Mouse (Mus musculus): ENCODE data around the gene Pold1. TPM values are rescaled to one million over a fixed set of nuclear protein-coding genes. Genes with fewer than 3 reads are reported as not detected.
A peak's percentile ranks its signal among the peaks of the same experiment; 100 is the strongest.

Pold1 gene
- polyA plus RNA-seq, 1 experiment from 2014 or later, result 69.8 TPM

GRCm38 (mm10) chr7:44507491-44507890 lies 41.2 kb downstream of the Pold1 start:
- ATAC-seq (ENCODE audit: insufficient read depth, low FRiP score, low read depth), result no peak
- H3K4me1 ChIP-seq, result no peaks in the 10 kb centered on the region
- H3K9ac ChIP-seq, result no peak overlapping the region
- H3K36me3 ChIP-seq, result no peaks in the 10 kb centered on the region
- no peak overlapping the region for H3K4me2 ChIP-seq
- no peak overlapping the region for H3K4me3 ChIP-seq (replicated peaks)
- no peak overlapping the region for H3K27ac ChIP-seq
- H3K27me3 ChIP-seq (replicated peaks), result no peaks in the 10 kb centered on the region; the same call in 1 of the 2 replicates
- no peaks in the 10 kb centered on the region for H3K9me3 ChIP-seq

GRCm38 (mm10) chr7:44501563-44502115 lies 47.0 kb downstream of the Pold1 start:
- WGBS, result 33% methylated on average over 5 of the region's 5 CpGs
- Histone ChIP-seq H3K36me3 (no peaks in the 10 kb centered on the region), H3K9me3 (no peaks in the 10 kb centered on the region), H3K4me2 (no peak overlapping the region), H3K4me1 (no peaks in the 10 kb centered on the region; the same call in 1 of the 2 replicates), H3K27ac (no peak overlapping the region), H3K9ac (no peak overlapping the region), H3K27me3 (replicated peaks) (no peaks in the 10 kb centered on the region), H3K4me3 (replicated peaks) (no peak overlapping the region)
- no peak for ATAC-seq (ENCODE audit: insufficient read depth, low FRiP score, low read depth)

- Histone ChIP-seq H3K4me1 (peaks cover 8% of the 10 kb centered on the region), H3K9me3 (no peaks in the 10 kb centered on the region), H3K4me3 (replicated peaks) (no peak overlapping the region), H3K27ac (no peak overlapping the region), H3K36me3 (no peaks in the 10 kb centered on the region), H3K9ac (no peak overlapping the region), H3K27me3 (replicated peaks) (no peaks in the 10 kb centered on the region), H3K4me2 (no peak overlapping the region)
- ATAC-seq (ENCODE audit: insufficient read depth, low FRiP score, low read depth), result no peak
- WGBS, result 52% methylated on average over 20 of the region's 20 CpGs
Measured at GRCm38 (mm10) chr7:44500046-44500445, 48.6 kb downstream of the Pold1 start.

- H3K36me3 ChIP-seq, result no peaks in the 10 kb centered on the region
- H3K4me2 ChIP-seq, result no peak overlapping the region
- H3K9me3 ChIP-seq, result no peaks in the 10 kb centered on the region
- no peak for ATAC-seq (ENCODE audit: insufficient read depth, low FRiP score, low read depth)
- H3K27ac ChIP-seq, result no peak overlapping the region
- peaks cover 13% of the 10 kb centered on the region for H3K4me1 ChIP-seq
- H3K4me3 ChIP-seq (replicated peaks), result no peak overlapping the region
- 72% methylated on average over 1 of the region's 1 CpGs for WGBS
- H3K9ac ChIP-seq, result no peak overlapping the region
- no peaks in the 10 kb centered on the region for H3K27me3 ChIP-seq (replicated peaks)
Measured at GRCm38 (mm10) chr7:44498922-44499321, 49.7 kb downstream of the Pold1 start.

GRCm38 (mm10) chr7:44497361-44498055 lies 51.1 kb downstream of the Pold1 start:
- Histone ChIP-seq H3K27ac (0 out of 2 replicates have a peak overlapping the region, but pooled peaks have one; percentile 77), H3K9ac (no peak overlapping the region), H3K27me3 (replicated peaks) (no peaks in the 10 kb centered on the region), H3K9me3 (no peaks in the 10 kb centered on the region), H3K4me2 (peak overlapping the region; percentile 95), H3K4me3 (replicated peaks) (peak overlapping the region; percentile 77), H3K36me3 (peaks cover under 1% of the 10 kb centered on the region; the same call in 1 of the 2 replicates), H3K4me1 (peaks cover 13% of the 10 kb centered on the region)
- ATAC-seq (ENCODE audit: insufficient read depth, low FRiP score, low read depth), result no peak
- WGBS, result 66% methylated on average over 10 of the region's 10 CpGs

- H3K36me3 ChIP-seq, result peaks cover 7% of the 10 kb centered on the region; the same call in 1 of the 2 replicates
- H3K27me3 ChIP-seq (replicated peaks), result no peaks in the 10 kb centered on the region
- peaks cover 13% of the 10 kb centered on the region for H3K4me1 ChIP-seq
- H3K9ac ChIP-seq, result peak overlapping the region; percentile 45
- ATAC-seq (ENCODE audit: insufficient read depth, low FRiP score, low read depth), result no peak
- H3K27ac ChIP-seq, result peak overlapping the region; percentile 77
- 1% methylated on average over 26 of the region's 26 CpGs for WGBS
- H3K9me3 ChIP-seq, result no peaks in the 10 kb centered on the region
- H3K4me3 ChIP-seq (replicated peaks), result peak overlapping the region; percentile 77
- H3K4me2 ChIP-seq, result peak overlapping the region; percentile 95
Measured at GRCm38 (mm10) chr7:44496771-44497109, 51.9 kb downstream of the Pold1 start.

GRCm38 (mm10) chr7:44495992-44496770 lies 52.5 kb downstream of the Pold1 start, which contains the start of the genes Emc10 and Fam71e1:
Gene Emc10 (minus strand): TSS chr7:44496529.
Gene Fam71e1 (plus strand): TSS chr7:44496581.
- peak within 1 kb of the TSS; percentile 95 for H3K4me2 ChIP-seq
- peaks cover 13% of the 10 kb centered on the region for H3K4me1 ChIP-seq
- H3K27ac ChIP-seq, result peak within 1 kb of the TSS; percentile 96
- peak; percentile 97 for ATAC-seq (ENCODE audit: insufficient read depth, low FRiP score, low read depth)
- H3K9me3 ChIP-seq, result no peaks in the 10 kb centered on the region
- under 1% methylated on average over 53 of the region's 58 CpGs for WGBS
- no peaks in the 10 kb centered on the region for H3K27me3 ChIP-seq (replicated peaks)
- H3K36me3 ChIP-seq, result peaks cover 13% of the 10 kb centered on the region; the same call in 1 of the 2 replicates
- H3K9ac ChIP-seq, result peak within 1 kb of the TSS; percentile 83
- peak within 1 kb of the TSS; percentile 77 for H3K4me3 ChIP-seq (replicated peaks)

GRCm38 (mm10) chr7:44495086-44495485 lies 53.6 kb downstream of the Pold1 start:
- WGBS, result 78% methylated on average over 7 of the region's 7 CpGs
- peak overlapping the region; percentile 72 for H3K4me2 ChIP-seq
- H3K4me1 ChIP-seq, result peaks cover 13% of the 10 kb centered on the region
- no peak overlapping the region for H3K9ac ChIP-seq
- no peak overlapping the region for H3K27ac ChIP-seq
- no peaks in the 10 kb centered on the region for H3K27me3 ChIP-seq (replicated peaks)
- ATAC-seq (ENCODE audit: insufficient read depth, low FRiP score, low read depth), result no peak
- no peaks in the 10 kb centered on the region for H3K9me3 ChIP-seq
- peaks cover 23% of the 10 kb centered on the region for H3K36me3 ChIP-seq
- peak overlapping the region; percentile 77; the same call in 1 of the 2 replicates for H3K4me3 ChIP-seq (replicated peaks)

GRCm38 (mm10) chr7:44494681-44495080 lies 54.0 kb downstream of the Pold1 start:
- H3K27me3 ChIP-seq (replicated peaks), result no peaks in the 10 kb centered on the region
- H3K9ac ChIP-seq, result no peak overlapping the region
- 91% methylated on average over 12 of the region's 12 CpGs for WGBS
- no peak overlapping the region for H3K27ac ChIP-seq
- H3K4me1 ChIP-seq, result peaks cover 13% of the 10 kb centered on the region
- H3K9me3 ChIP-seq, result no peaks in the 10 kb centered on the region
- ATAC-seq (ENCODE audit: insufficient read depth, low FRiP score, low read depth), result no peak
- H3K4me3 ChIP-seq (replicated peaks), result no peak overlapping the region
- H3K36me3 ChIP-seq, result peaks cover 26% of the 10 kb centered on the region
- H3K4me2 ChIP-seq, result no peak overlapping the region

- Histone ChIP-seq H3K27me3 (replicated peaks) (no peaks in the 10 kb centered on the region), H3K4me2 (no peak overlapping the region), H3K9me3 (no peaks in the 10 kb centered on the region), H3K36me3 (peaks cover 32% of the 10 kb centered on the region), H3K27ac (no peak overlapping the region), H3K9ac (no peak overlapping the region), H3K4me1 (peaks cover 13% of the 10 kb centered on the region), H3K4me3 (replicated peaks) (no peak overlapping the region)
- ATAC-seq (ENCODE audit: insufficient read depth, low FRiP score, low read depth), result no peak
- WGBS, result 91% methylated on average over 21 of the region's 21 CpGs
Measured at GRCm38 (mm10) chr7:44492166-44492826, 56.4 kb downstream of the Pold1 start.

GRCm38 (mm10) chr7:44491391-44491790 lies 57.3 kb downstream of the Pold1 start:
- no peak overlapping the region for H3K27ac ChIP-seq
- peaks cover 32% of the 10 kb centered on the region for H3K36me3 ChIP-seq
- H3K9me3 ChIP-seq, result no peaks in the 10 kb centered on the region
- H3K4me2 ChIP-seq, result no peak overlapping the region
- no peak overlapping the region; the same call in 1 of the 2 replicates for H3K9ac ChIP-seq
- H3K27me3 ChIP-seq (replicated peaks), result no peaks in the 10 kb centered on the region
- peaks cover 13% of the 10 kb centered on the region for H3K4me1 ChIP-seq
- no peak for ATAC-seq (ENCODE audit: insufficient read depth, low FRiP score, low read depth)
- no peak overlapping the region for H3K4me3 ChIP-seq (replicated peaks)
- WGBS, result 93% methylated on average over 5 of the region's 5 CpGs
